Mouse (Mus musculus): ENCODE data around the gene Pld2.

- TF ChIP-seq POLR2A (IDR thresholded peaks at IDR 0.05; ENCODE audit: extremely low read depth, insufficient read depth, low read length) (no peak), CTCF (IDR thresholded peaks at IDR 0.05; ENCODE audit: low read depth, low read length) (no peak)
Observed at GRCm38 (mm10) chr11:70511242-70511641, 28.6 kb upstream of the Pld2 start.
